Mouse (Mus musculus) embryonic facial prominence, embryonic 14.5 days (tissue): ENCODE data around the gene Slamf9. TPM values are rescaled to one million over a fixed set of nuclear protein-coding genes. Genes with fewer than 3 reads are reported as not detected.

Experiments used
- ATAC-seq: fragments of 200-750 bp; cut with Nextera tagmentation; 2 replicates; pipeline ENCODE4 v1.8.0; 2017; ENCODE audit warnings: low read depth, moderate number of reproducible peaks, moderate TSS enrichment
- DNase-seq: peaks from one replicate; pipeline ENCODE4 v3.0.0-alpha.2; 2015; ENCODE audit warnings: low spot score
- H3K27ac ChIP-seq: fragments of 300-500 bp; sonication (generic); replicated peaks from 2 replicates; pipeline ENCODE4 v1.5.1; 2014; ENCODE audit warnings: low read depth, mild to moderate bottlenecking, low read length, moderate library complexity
- H3K27me3 ChIP-seq: fragments of 300-500 bp; sonication (generic); replicated peaks from 2 replicates; pipeline ENCODE4 v1.6.1; 2014; ENCODE audit warnings: low read length; ENCODE audit not compliant: control insufficient read depth, insufficient read depth
- H3K36me3 ChIP-seq: fragments of 300-500 bp; sonication (generic); 2 replicates; pipeline ENCODE4 v1.6.1; 2014; ENCODE audit warnings: low read length, mixed read lengths; ENCODE audit not compliant: control insufficient read depth, insufficient read depth
- H3K4me1 ChIP-seq: fragments of 300-500 bp; sonication (generic); 2 replicates; pipeline ENCODE4 v1.6.1; 2014; ENCODE audit warnings: antibody characterized with exemption, low read length; ENCODE audit not compliant: control insufficient read depth, insufficient read depth
- H3K4me2 ChIP-seq: fragments of 300-500 bp; sonication (generic); 2 replicates; pipeline ENCODE4 v1.6.1; 2014; ENCODE audit warnings: low read depth, mild to moderate bottlenecking, low read length, moderate library complexity, mixed read lengths
- H3K4me3 ChIP-seq: fragments of 300-500 bp; sonication (generic); 2 replicates; pipeline ENCODE4 v1.5.1; 2014; ENCODE audit warnings: low read depth, mild to moderate bottlenecking, low read length
- H3K9ac ChIP-seq: fragments of 300-500 bp; sonication (generic); 2 replicates; pipeline ENCODE4 v1.6.1; 2014; ENCODE audit warnings: low read depth, mild to moderate bottlenecking, low read length, moderate library complexity, mixed read lengths
- H3K9me3 ChIP-seq: fragments of 300-500 bp; sonication (generic); 2 replicates; pipeline ENCODE4 v1.6.1; 2016; ENCODE audit warnings: low read length; ENCODE audit not compliant: control insufficient read depth
- WGBS: fragments of 180-500 bp; shearing (Covaris S2); extraction: QIAGEN DNeasy Blood & Tissue Kit; methylation state at CpG from one replicate; pipeline ENCODE4 v1.1.7; 2014; 5-methylcytosine and 5-hydroxymethylcytosine counted together
- polyA plus RNA-seq: library from polyadenylated mRNA; unstranded; fragments of >200 nt; fragmentation: Nextera tagmentation; extraction: Ambion mirVana; gene quantifications from 2 replicates; pipeline ENCODE4 v1.2.1, GENCODE M21; 2014

The Slamf9 gene
- polyA plus RNA-seq, 1 experiment from 2014 or later, result 0.68 TPM

DNA sequence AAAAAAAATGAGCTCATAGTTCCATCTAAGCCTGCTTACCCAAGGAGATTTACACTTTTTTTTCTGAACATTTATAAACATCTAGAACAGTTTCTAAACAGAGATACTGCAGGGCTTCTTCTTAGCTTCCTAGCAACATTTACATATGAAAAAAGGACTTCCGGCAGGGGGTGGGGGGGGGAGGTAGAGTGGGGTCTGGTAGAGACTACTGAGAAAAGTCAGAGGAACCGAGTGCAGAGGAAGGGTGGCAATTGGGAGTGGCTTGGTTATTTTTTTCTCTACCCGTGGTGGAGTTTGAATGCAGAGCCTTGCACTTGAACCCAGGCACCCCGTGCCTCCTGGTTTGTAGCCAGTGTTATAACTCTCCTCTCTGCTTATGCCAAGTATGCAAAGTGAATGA, 19.7 kb upstream of the Slamf9 start:
- 17% methylated on average over 4 of the region's 4 CpGs for WGBS
- ATAC-seq, result no peak
- H3K4me3 ChIP-seq, result no peak overlapping the region
- H3K4me2 ChIP-seq, result no peak overlapping the region
- no peak for DNase-seq
- no peak overlapping the region for H3K9ac ChIP-seq
- no peaks in the 10 kb centered on the region for H3K36me3 ChIP-seq
- no peaks in the 10 kb centered on the region for H3K9me3 ChIP-seq
- H3K27me3 ChIP-seq, result no peaks in the 10 kb centered on the region
- H3K4me1 ChIP-seq, result no peaks in the 10 kb centered on the region; the same call in 1 of the 2 replicates
- H3K27ac ChIP-seq, result no peak overlapping the region

- no peaks in the 10 kb centered on the region for H3K27me3 ChIP-seq
- no peak overlapping the region for H3K4me2 ChIP-seq
- H3K4me3 ChIP-seq, result no peak overlapping the region
- no peaks in the 10 kb centered on the region for H3K4me1 ChIP-seq
- ATAC-seq (peak; percentile 33; the same call in 1 of the 2 replicates), DNase-seq (peak; percentile 52)
- WGBS, result 39% methylated on average over 7 of the region's 7 CpGs
- H3K27ac ChIP-seq, result no peak overlapping the region
- H3K36me3 ChIP-seq, result no peaks in the 10 kb centered on the region
- no peak overlapping the region for H3K9ac ChIP-seq
- H3K9me3 ChIP-seq, result no peaks in the 10 kb centered on the region
Measured at GRCm38 (mm10) chr1:172456001-172456677, 19.0 kb upstream of the Slamf9 start.

DNA sequence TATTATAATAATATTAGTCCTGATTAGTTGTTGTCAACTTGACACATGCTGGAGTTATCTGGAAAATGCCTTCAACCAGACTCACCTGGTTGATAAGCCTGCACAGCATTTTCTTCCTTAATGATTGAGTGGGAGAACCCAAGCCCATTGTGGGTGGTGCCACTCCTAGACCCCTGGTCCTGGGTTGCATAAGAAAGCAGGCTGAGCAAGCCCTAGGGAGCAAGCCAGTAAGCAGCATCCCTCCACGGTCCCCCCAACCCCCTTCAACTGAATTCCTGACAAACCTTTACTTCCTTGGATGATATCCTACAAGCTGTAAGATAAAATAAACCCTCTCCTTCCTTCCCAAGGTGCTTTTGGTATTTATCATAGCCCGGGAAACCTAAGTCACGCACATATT, 18.0 kb upstream of the Slamf9 start:
- no peaks in the 10 kb centered on the region for H3K36me3 ChIP-seq
- WGBS, result 89% methylated on average over 3 of the region's 3 CpGs
- no peaks in the 10 kb centered on the region for H3K27me3 ChIP-seq
- no peak overlapping the region for H3K9ac ChIP-seq
- H3K4me2 ChIP-seq, result no peak overlapping the region
- ATAC-seq (no peak), DNase-seq (no peak)
- no peak overlapping the region for H3K4me3 ChIP-seq
- no peaks in the 10 kb centered on the region for H3K4me1 ChIP-seq
- H3K27ac ChIP-seq, result no peak overlapping the region
- H3K9me3 ChIP-seq, result no peaks in the 10 kb centered on the region

GRCm38 (mm10) chr1:172458041-172458440, 17.1 kb upstream of the Slamf9 start:
- no peaks in the 10 kb centered on the region for H3K4me1 ChIP-seq
- H3K9me3 ChIP-seq, result no peaks in the 10 kb centered on the region
- no peak overlapping the region for H3K27ac ChIP-seq
- H3K4me3 ChIP-seq, result no peak overlapping the region
- no peak overlapping the region for H3K9ac ChIP-seq
- H3K27me3 ChIP-seq, result no peaks in the 10 kb centered on the region
- DNase-seq (no peak), ATAC-seq (no peak)
- 83% methylated on average over 3 of the region's 3 CpGs for WGBS
- H3K4me2 ChIP-seq, result no peak overlapping the region
- H3K36me3 ChIP-seq, result no peaks in the 10 kb centered on the region

DNA sequence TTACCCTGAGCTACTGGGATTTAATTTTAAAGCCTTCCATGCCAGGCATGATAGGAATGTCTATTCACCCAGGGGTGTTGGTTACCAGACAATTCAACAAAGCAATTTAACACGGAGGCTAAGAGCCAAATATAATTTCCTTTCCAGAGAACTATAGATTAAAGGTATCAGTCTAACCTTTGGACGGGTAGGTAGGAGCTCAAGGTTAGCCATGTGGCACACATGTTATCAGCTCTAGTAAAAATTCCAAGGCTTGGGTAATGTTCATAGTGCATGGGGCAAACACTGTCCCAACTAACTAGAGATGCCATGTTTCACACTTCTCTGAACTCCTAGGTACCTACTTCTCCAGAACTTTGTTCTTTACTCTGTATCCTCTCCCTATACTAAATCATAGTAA, 13.6 kb upstream of the Slamf9 start:
- no peak overlapping the region for H3K4me3 ChIP-seq
- ATAC-seq, result no peak
- DNase-seq, result no peak
- H3K4me2 ChIP-seq, result no peak overlapping the region
- H3K36me3 ChIP-seq, result no peaks in the 10 kb centered on the region
- no peaks in the 10 kb centered on the region for H3K9me3 ChIP-seq
- no peak overlapping the region for H3K27ac ChIP-seq
- no peak overlapping the region for H3K9ac ChIP-seq
- WGBS, result 62% methylated on average over 2 of the region's 2 CpGs
- no peaks in the 10 kb centered on the region for H3K27me3 ChIP-seq
- H3K4me1 ChIP-seq, result no peaks in the 10 kb centered on the region

- 80% methylated on average over 3 of the region's 3 CpGs for WGBS
- H3K4me2 ChIP-seq, result no peak overlapping the region
- no peaks in the 10 kb centered on the region for H3K36me3 ChIP-seq
- H3K27ac ChIP-seq, result no peak overlapping the region
- ATAC-seq (no peak), DNase-seq (no peak)
- no peaks in the 10 kb centered on the region for H3K4me1 ChIP-seq
- no peaks in the 10 kb centered on the region for H3K9me3 ChIP-seq
- no peak overlapping the region for H3K9ac ChIP-seq
- no peaks in the 10 kb centered on the region for H3K27me3 ChIP-seq
- H3K4me3 ChIP-seq, result no peak overlapping the region
Measured at GRCm38 (mm10) chr1:172462534-172462933, 12.6 kb upstream of the Slamf9 start.

GRCm38 (mm10) chr1:172463387-172464333, 11.5 kb upstream of the Slamf9 start:
- Histone ChIP-seq H3K4me2 (no peak overlapping the region), H3K4me3 (no peak overlapping the region), H3K36me3 (no peaks in the 10 kb centered on the region), H3K27me3 (no peaks in the 10 kb centered on the region), H3K27ac (no peak overlapping the region), H3K4me1 (no peaks in the 10 kb centered on the region), H3K9me3 (no peaks in the 10 kb centered on the region), H3K9ac (no peak overlapping the region)
- no peak for ATAC-seq
- no peak for DNase-seq
- WGBS, result 83% methylated on average over 16 of the region's 16 CpGs

- DNase-seq (no peak), ATAC-seq (no peak)
- WGBS, result 71% methylated on average over 11 of the region's 11 CpGs
Measured at GRCm38 (mm10) chr1:172468301-172468877, 6.8 kb upstream of the Slamf9 start.

More at GRCm38 (mm10) chr1:172468301-172468877, 6.8 kb upstream of the Slamf9 start:
- Histone ChIP-seq H3K36me3 (no peaks in the 10 kb centered on the region), H3K27me3 (no peaks in the 10 kb centered on the region), H3K27ac (no peak overlapping the region), H3K9ac (no peak overlapping the region), H3K4me2 (no peak overlapping the region), H3K4me1 (no peaks in the 10 kb centered on the region), H3K9me3 (no peaks in the 10 kb centered on the region), H3K4me3 (no peak overlapping the region)
